Mouse (Mus musculus): ENCODE data around the gene Gm525. TPM values are rescaled to one million over a fixed set of nuclear protein-coding genes. Genes with fewer than 3 reads are reported as not detected.

Gene Gm525
- not detected in 2 replicates for polyA plus RNA-seq (2014; fragmentation: Nextera tagmentation; extraction: Ambion mirVana)

DNA sequence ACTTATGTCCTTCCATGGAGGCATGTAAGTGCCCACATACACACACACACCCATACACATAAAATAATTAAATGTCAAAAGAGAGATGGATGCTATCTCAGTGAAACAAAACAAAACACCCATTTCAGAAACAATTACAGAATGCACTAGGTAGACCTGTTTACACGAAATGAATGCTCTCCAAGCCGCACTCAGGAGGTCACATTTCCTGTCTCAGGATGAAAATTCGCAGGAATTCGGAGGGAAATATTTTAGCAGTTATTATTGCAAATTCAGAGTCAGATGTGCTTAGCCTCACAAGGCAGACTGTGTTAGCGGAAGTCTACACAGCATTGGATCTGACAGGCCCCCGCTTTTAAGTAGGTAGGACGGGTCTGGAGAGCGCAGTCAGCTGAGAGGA is at the start of gene Gm525:
Gene Gm525, plus strand, starts transcription at position 301 of the 400 bp plus-strand sequence.
- no peak within 1 kb of the TSS for H3K9ac ChIP-seq (ENCODE audit: low read depth, low read length)
- no peak within 1 kb of the TSS for H3K4me2 ChIP-seq (replicated peaks; ENCODE audit: low read depth, low read length)
- H3K4me3 ChIP-seq (ENCODE audit: low read length), result no peak within 1 kb of the TSS
- no peak within 1 kb of the TSS for H3K27ac ChIP-seq (ENCODE audit: low read depth, low read length)
- no peaks in the 10 kb centered on the region for H3K27me3 ChIP-seq (ENCODE audit: control insufficient read depth, insufficient read depth, low read length)
- no peak for ATAC-seq (ENCODE audit: low FRiP score, low TSS enrichment)
- H3K4me1 ChIP-seq (ENCODE audit: control insufficient read depth, insufficient read depth, low read length), result no peaks in the 10 kb centered on the region
- H3K9me3 ChIP-seq (ENCODE audit: control insufficient read depth, low read length), result no peaks in the 10 kb centered on the region
- WGBS, result 83% methylated on average over 8 of the region's 8 CpGs
- H3K36me3 ChIP-seq (ENCODE audit: control insufficient read depth, insufficient read depth, low read length), result no peaks in the 10 kb centered on the region

GRCm38 (mm10) chr11:89024181-89024881 is 49.3 kb upstream of the Gm525 start:
- Histone ChIP-seq H3K9ac (ENCODE audit: low read depth, low read length) (no peak overlapping the region), H3K4me3 (ENCODE audit: low read length) (no peak overlapping the region), H3K27me3 (ENCODE audit: control insufficient read depth, insufficient read depth, low read length) (no peaks in the 10 kb centered on the region), H3K27ac (ENCODE audit: low read depth, low read length) (peak overlapping the region; percentile 73), H3K36me3 (ENCODE audit: control insufficient read depth, insufficient read depth, low read length) (no peaks in the 10 kb centered on the region), H3K4me2 (replicated peaks; ENCODE audit: low read depth, low read length) (no peak overlapping the region), H3K9me3 (ENCODE audit: control insufficient read depth, low read length) (no peaks in the 10 kb centered on the region), H3K4me1 (ENCODE audit: control insufficient read depth, insufficient read depth, low read length) (0 out of 2 replicates have a peak, but pooled peaks cover 5% of the 10 kb centered on the region)
- peak; percentile 71 for ATAC-seq (ENCODE audit: low FRiP score, low TSS enrichment)
- 42% methylated on average over 11 of the region's 11 CpGs for WGBS

- H3K9ac ChIP-seq (ENCODE audit: low read depth, low read length), result no peak overlapping the region
- no peak for ATAC-seq (ENCODE audit: low FRiP score, low TSS enrichment)
- H3K4me1 ChIP-seq (ENCODE audit: control insufficient read depth, insufficient read depth, low read length), result 0 out of 2 replicates have a peak, but pooled peaks cover 5% of the 10 kb centered on the region
- H3K9me3 ChIP-seq (ENCODE audit: control insufficient read depth, low read length), result no peaks in the 10 kb centered on the region
- H3K4me3 ChIP-seq (ENCODE audit: low read length), result no peak overlapping the region
- no peak overlapping the region for H3K27ac ChIP-seq (ENCODE audit: low read depth, low read length)
- no peaks in the 10 kb centered on the region for H3K36me3 ChIP-seq (ENCODE audit: control insufficient read depth, insufficient read depth, low read length)
- no peaks in the 10 kb centered on the region for H3K27me3 ChIP-seq (ENCODE audit: control insufficient read depth, insufficient read depth, low read length)
- 74% methylated on average over 3 of the region's 3 CpGs for WGBS
- no peak overlapping the region for H3K4me2 ChIP-seq (replicated peaks; ENCODE audit: low read depth, low read length)
Measured at GRCm38 (mm10) chr11:89025603-89026002, 48.0 kb upstream of the Gm525 start.

DNA sequence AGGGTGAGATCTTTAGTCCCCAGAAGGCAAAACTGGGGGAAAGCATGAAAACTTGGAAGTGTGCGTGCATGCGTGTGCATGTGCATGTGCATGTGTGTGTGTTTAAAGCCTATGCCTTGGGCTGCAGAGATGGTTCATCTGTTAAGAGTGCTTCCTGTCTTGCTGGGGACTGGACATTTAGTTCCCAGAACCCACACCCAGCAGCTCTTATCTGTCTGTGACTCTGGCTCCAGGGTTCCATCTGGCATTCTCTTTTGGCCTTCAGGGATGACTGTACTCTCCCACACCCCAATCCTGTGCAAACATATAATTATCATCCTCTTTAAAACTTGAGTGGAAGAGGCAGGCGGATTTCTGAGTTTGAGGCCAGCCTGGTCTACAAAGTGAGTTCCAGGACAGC is 47.5 kb upstream of the Gm525 start:
- H3K27ac ChIP-seq (ENCODE audit: low read depth, low read length), result no peak overlapping the region
- H3K9me3 ChIP-seq (ENCODE audit: control insufficient read depth, low read length), result no peaks in the 10 kb centered on the region
- H3K4me1 ChIP-seq (ENCODE audit: control insufficient read depth, insufficient read depth, low read length), result 0 out of 2 replicates have a peak, but pooled peaks cover 5% of the 10 kb centered on the region
- H3K4me3 ChIP-seq (ENCODE audit: low read length), result no peak overlapping the region
- WGBS, result 94% methylated on average over 3 of the region's 3 CpGs
- H3K4me2 ChIP-seq (replicated peaks; ENCODE audit: low read depth, low read length), result no peak overlapping the region
- H3K36me3 ChIP-seq (ENCODE audit: control insufficient read depth, insufficient read depth, low read length), result no peaks in the 10 kb centered on the region
- no peaks in the 10 kb centered on the region for H3K27me3 ChIP-seq (ENCODE audit: control insufficient read depth, insufficient read depth, low read length)
- ATAC-seq (ENCODE audit: low FRiP score, low TSS enrichment), result no peak
- H3K9ac ChIP-seq (ENCODE audit: low read depth, low read length), result no peak overlapping the region

DNA sequence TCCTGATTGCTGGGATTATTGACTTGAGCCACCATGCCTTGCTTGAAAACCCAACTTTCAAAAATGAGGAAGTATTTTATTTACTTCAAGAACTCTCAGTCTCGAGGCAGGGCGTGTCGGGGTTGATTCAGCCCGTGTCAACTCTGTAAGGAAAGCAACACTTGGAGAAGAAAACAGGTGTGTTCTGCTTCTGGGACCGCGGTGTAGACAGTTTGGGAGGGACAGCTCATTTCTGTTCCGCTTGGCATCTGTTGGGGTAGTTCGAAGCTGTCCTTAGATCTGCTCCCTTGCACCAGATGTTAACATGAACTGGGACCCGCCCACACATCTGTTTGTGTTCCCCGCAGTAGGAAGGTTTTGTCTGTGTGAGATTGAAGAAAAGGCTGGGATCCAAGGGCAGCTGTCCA is 45.7 kb upstream of the Gm525 start:
- H3K9ac ChIP-seq (ENCODE audit: low read depth, low read length), result no peak overlapping the region
- H3K27me3 ChIP-seq (ENCODE audit: control insufficient read depth, insufficient read depth, low read length), result no peaks in the 10 kb centered on the region
- no peak overlapping the region for H3K27ac ChIP-seq (ENCODE audit: low read depth, low read length)
- H3K9me3 ChIP-seq (ENCODE audit: control insufficient read depth, low read length), result no peaks in the 10 kb centered on the region
- no peaks in the 10 kb centered on the region for H3K36me3 ChIP-seq (ENCODE audit: control insufficient read depth, insufficient read depth, low read length)
- H3K4me2 ChIP-seq (replicated peaks; ENCODE audit: low read depth, low read length), result no peak overlapping the region
- 0 out of 2 replicates have a peak, but pooled peaks cover 5% of the 10 kb centered on the region for H3K4me1 ChIP-seq (ENCODE audit: control insufficient read depth, insufficient read depth, low read length)
- 66% methylated on average over 10 of the region's 10 CpGs for WGBS
- H3K4me3 ChIP-seq (ENCODE audit: low read length), result no peak overlapping the region
- ATAC-seq (ENCODE audit: low FRiP score, low TSS enrichment), result no peak

DNA sequence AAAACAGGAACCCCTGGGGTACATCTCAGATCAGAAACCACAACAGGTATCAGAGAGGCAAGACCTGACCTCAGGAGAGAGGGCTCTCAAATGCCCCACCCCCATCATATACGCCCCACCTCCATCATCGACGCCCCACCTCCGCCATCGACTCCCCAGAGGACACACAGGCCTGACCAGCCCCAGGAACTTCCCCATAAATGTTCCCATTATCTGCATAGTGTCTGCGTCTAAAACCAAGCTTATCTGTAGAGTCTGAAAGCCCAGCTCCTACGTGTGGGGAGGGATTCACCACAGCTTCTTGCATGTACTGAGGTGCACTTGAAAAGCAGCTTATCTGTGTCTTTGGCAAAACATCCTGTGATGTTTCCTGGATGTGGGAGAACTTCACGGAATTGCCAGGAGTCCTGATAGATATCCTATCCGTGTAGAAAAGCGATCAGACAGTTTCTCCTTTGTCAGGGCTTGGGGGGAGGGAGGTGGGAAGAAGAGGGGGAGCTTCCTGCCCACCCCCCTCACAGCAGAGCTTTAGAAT is 44.7 kb upstream of the Gm525 start:
- WGBS, result 54% methylated on average over 10 of the region's 10 CpGs
- Histone ChIP-seq H3K27me3 (ENCODE audit: control insufficient read depth, insufficient read depth, low read length) (no peaks in the 10 kb centered on the region), H3K9me3 (ENCODE audit: control insufficient read depth, low read length) (no peaks in the 10 kb centered on the region), H3K36me3 (ENCODE audit: control insufficient read depth, insufficient read depth, low read length) (no peaks in the 10 kb centered on the region), H3K4me2 (replicated peaks; ENCODE audit: low read depth, low read length) (no peak overlapping the region), H3K4me1 (ENCODE audit: control insufficient read depth, insufficient read depth, low read length) (0 out of 2 replicates have a peak, but pooled peaks cover 5% of the 10 kb centered on the region), H3K27ac (ENCODE audit: low read depth, low read length) (peak overlapping the region; percentile 42; the same call in 1 of the 2 replicates), H3K9ac (ENCODE audit: low read depth, low read length) (no peak overlapping the region), H3K4me3 (ENCODE audit: low read length) (no peak overlapping the region)
- ATAC-seq (ENCODE audit: low FRiP score, low TSS enrichment), result no peak

GRCm38 (mm10) chr11:89030552-89030951 is 43.1 kb upstream of the Gm525 start:
- no peak for ATAC-seq (ENCODE audit: low FRiP score, low TSS enrichment)
- Histone ChIP-seq H3K9ac (ENCODE audit: low read depth, low read length) (no peak overlapping the region), H3K9me3 (ENCODE audit: control insufficient read depth, low read length) (no peaks in the 10 kb centered on the region), H3K27me3 (ENCODE audit: control insufficient read depth, insufficient read depth, low read length) (no peaks in the 10 kb centered on the region), H3K4me3 (ENCODE audit: low read length) (no peak overlapping the region), H3K4me2 (replicated peaks; ENCODE audit: low read depth, low read length) (no peak overlapping the region), H3K4me1 (ENCODE audit: control insufficient read depth, insufficient read depth, low read length) (no peaks in the 10 kb centered on the region), H3K27ac (ENCODE audit: low read depth, low read length) (no peak overlapping the region), H3K36me3 (ENCODE audit: control insufficient read depth, insufficient read depth, low read length) (no peaks in the 10 kb centered on the region)
- WGBS, result 73% methylated on average over 6 of the region's 6 CpGs

- no peak for ATAC-seq (ENCODE audit: low FRiP score, low TSS enrichment)
- Histone ChIP-seq H3K4me2 (replicated peaks; ENCODE audit: low read depth, low read length) (no peak overlapping the region), H3K27ac (ENCODE audit: low read depth, low read length) (no peak overlapping the region), H3K36me3 (ENCODE audit: control insufficient read depth, insufficient read depth, low read length) (no peaks in the 10 kb centered on the region), H3K4me1 (ENCODE audit: control insufficient read depth, insufficient read depth, low read length) (no peaks in the 10 kb centered on the region), H3K9ac (ENCODE audit: low read depth, low read length) (no peak overlapping the region), H3K4me3 (ENCODE audit: low read length) (no peak overlapping the region), H3K27me3 (ENCODE audit: control insufficient read depth, insufficient read depth, low read length) (no peaks in the 10 kb centered on the region), H3K9me3 (ENCODE audit: control insufficient read depth, low read length) (no peaks in the 10 kb centered on the region)
- 31% methylated on average over 1 of the region's 1 CpGs for whole genome bisulfite sequencing
Measured at GRCm38 (mm10) chr11:89031189-89031588, 42.5 kb upstream of the Gm525 start.

DNA sequence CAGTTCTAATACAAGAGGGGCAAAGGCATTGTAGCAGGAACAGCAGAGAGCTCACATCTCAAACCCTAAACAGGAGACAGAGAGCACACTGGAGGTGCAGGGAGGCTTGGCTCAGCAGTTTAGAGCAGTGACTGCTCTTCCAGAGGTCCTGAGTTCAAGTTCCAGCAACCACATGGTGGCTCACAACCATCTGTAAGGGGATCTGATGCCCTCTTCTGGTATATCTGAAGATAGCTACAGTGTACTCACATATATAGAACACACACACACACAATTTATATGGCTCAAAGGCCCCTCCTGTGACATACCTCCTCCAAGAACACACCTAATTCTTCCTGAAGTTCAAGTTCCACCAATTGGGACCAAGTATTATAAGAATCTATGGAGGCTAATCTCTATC is 39.0 kb upstream of the Gm525 start:
- H3K4me1 ChIP-seq (ENCODE audit: control insufficient read depth, insufficient read depth, low read length), result no peaks in the 10 kb centered on the region
- H3K27me3 ChIP-seq (ENCODE audit: control insufficient read depth, insufficient read depth, low read length), result no peaks in the 10 kb centered on the region
- no peak overlapping the region for H3K4me2 ChIP-seq (replicated peaks; ENCODE audit: low read depth, low read length)
- no peak overlapping the region for H3K9ac ChIP-seq (ENCODE audit: low read depth, low read length)
- no peaks in the 10 kb centered on the region for H3K9me3 ChIP-seq (ENCODE audit: control insufficient read depth, low read length)
- H3K4me3 ChIP-seq (ENCODE audit: low read length), result no peak overlapping the region
- ATAC-seq (ENCODE audit: low FRiP score, low TSS enrichment), result no peak
- H3K27ac ChIP-seq (ENCODE audit: low read depth, low read length), result no peak overlapping the region
- peaks cover 11% of the 10 kb centered on the region; the same call in 1 of the 2 replicates for H3K36me3 ChIP-seq (ENCODE audit: control insufficient read depth, insufficient read depth, low read length)

All from kidney, embryonic 14.5 days (tissue).